Mouse (Mus musculus) midbrain, embryonic 11.5 days (tissue): ENCODE data around the gene Dnase2b. TPM values are rescaled to one million over a fixed set of nuclear protein-coding genes. Genes with fewer than 3 reads are reported as not detected.

Experiments
- ATAC-seq: fragments of 200-750 bp; cut with Nextera tagmentation; 2 replicates; pipeline ENCODE4 v1.8.0; 2017; ENCODE audit warnings: moderate TSS enrichment, moderate library complexity; ENCODE audit not compliant: low FRiP score
- DNase-seq: peaks from one replicate; pipeline ENCODE4 v3.0.0; 2015; ENCODE audit warnings: low spot score; ENCODE audit errors: missing footprints
- H3K27ac ChIP-seq: fragments of 300-500 bp; sonication (generic); 2 replicates; pipeline ENCODE4 v1.5.1; 2014; ENCODE audit warnings: low read depth, low read length
- H3K27me3 ChIP-seq: fragments of 300-500 bp; sonication (generic); 2 replicates; pipeline ENCODE4 v1.6.1; 2014; ENCODE audit warnings: mild to moderate bottlenecking, low read length, moderate library complexity, mixed read lengths; ENCODE audit not compliant: control insufficient read depth, insufficient read depth
- H3K36me3 ChIP-seq: fragments of 300-500 bp; sonication (generic); 2 replicates; pipeline ENCODE4 v1.6.1; 2014; ENCODE audit warnings: mild to moderate bottlenecking, low read length, moderate library complexity, mixed read lengths; ENCODE audit not compliant: control insufficient read depth, insufficient read depth
- H3K4me1 ChIP-seq: fragments of 300-500 bp; sonication (generic); 2 replicates; pipeline ENCODE4 v1.6.1; 2014; ENCODE audit warnings: low read length; ENCODE audit not compliant: control insufficient read depth, insufficient read depth
- H3K4me2 ChIP-seq: fragments of 300-500 bp; sonication (generic); 2 replicates; pipeline ENCODE4 v1.6.1; 2014; ENCODE audit warnings: mild to moderate bottlenecking, moderate library complexity
- H3K4me3 ChIP-seq: fragments of 300-500 bp; sonication (generic); 2 replicates; pipeline ENCODE4 v1.5.1; 2014; ENCODE audit warnings: low read depth, low read length
- H3K9ac ChIP-seq: fragments of 300-500 bp; sonication (generic); 2 replicates; pipeline ENCODE4 v1.6.1; 2014; ENCODE audit warnings: low read length
- H3K9me3 ChIP-seq: fragments of 300-500 bp; sonication (generic); 2 replicates; pipeline ENCODE4 v1.6.1; 2016; ENCODE audit warnings: low read length; ENCODE audit not compliant: control insufficient read depth
- WGBS: fragments of 180-500 bp; shearing (Covaris S2); extraction: QIAGEN DNeasy Blood & Tissue Kit; methylation state at CpG from one replicate; pipeline ENCODE4 v1.1.7; 2014; 5-methylcytosine and 5-hydroxymethylcytosine counted together
- polyA plus RNA-seq: library from polyadenylated mRNA; unstranded; fragments of >200 nt; fragmentation: Nextera tagmentation; extraction: Ambion mirVana; gene quantifications from 2 replicates; pipeline ENCODE4 v1.2.1, GENCODE M21; 2014

Gene Dnase2b
- polyA plus RNA-seq, 1 experiment from 2014 or later = not detected

GRCm38 (mm10) chr3:146602531-146602930 is 12.9 kb downstream of the Dnase2b start:
- ATAC-seq (no peak), DNase-seq (no peak)
- H3K27me3 ChIP-seq = no peaks in the 10 kb centered on the region
- 92% methylated on average over 3 of the region's 3 CpGs for WGBS
- no peaks in the 10 kb centered on the region for H3K9me3 ChIP-seq
- no peaks in the 10 kb centered on the region for H3K4me1 ChIP-seq
- no peaks in the 10 kb centered on the region for H3K36me3 ChIP-seq
- no peak overlapping the region for H3K9ac ChIP-seq
- no peak overlapping the region for H3K27ac ChIP-seq
- no peak overlapping the region for H3K4me3 ChIP-seq
- H3K4me2 ChIP-seq = no peak overlapping the region

GRCm38 (mm10) chr3:146601205-146601604 is 14.2 kb downstream of the Dnase2b start:
- H3K4me1 ChIP-seq = no peaks in the 10 kb centered on the region
- H3K4me3 ChIP-seq = no peak overlapping the region
- no peak overlapping the region for H3K4me2 ChIP-seq
- H3K36me3 ChIP-seq = no peaks in the 10 kb centered on the region
- ATAC-seq (no peak), DNase-seq (no peak)
- no peak overlapping the region for H3K27ac ChIP-seq
- 93% methylated on average over 2 of the region's 2 CpGs for WGBS
- H3K9ac ChIP-seq = no peak overlapping the region
- no peaks in the 10 kb centered on the region for H3K9me3 ChIP-seq
- no peaks in the 10 kb centered on the region for H3K27me3 ChIP-seq

- Histone ChIP-seq H3K4me2 (no peak overlapping the region), H3K27me3 (no peaks in the 10 kb centered on the region), H3K27ac (no peak overlapping the region), H3K36me3 (no peaks in the 10 kb centered on the region), H3K9me3 (no peaks in the 10 kb centered on the region), H3K4me3 (no peak overlapping the region), H3K4me1 (no peaks in the 10 kb centered on the region), H3K9ac (no peak overlapping the region)
- DNase-seq (no peak), ATAC-seq (no peak)
- 93% methylated on average over 6 of the region's 6 CpGs for WGBS
Measured at GRCm38 (mm10) chr3:146599198-146599900, 16.0 kb downstream of the Dnase2b start.

- 89% methylated on average over 6 of the region's 6 CpGs for WGBS
- ATAC-seq = no peak
- H3K4me1 ChIP-seq = no peaks in the 10 kb centered on the region
- no peak overlapping the region for H3K4me2 ChIP-seq
- H3K27ac ChIP-seq = no peak overlapping the region
- H3K9me3 ChIP-seq = no peaks in the 10 kb centered on the region
- H3K27me3 ChIP-seq = no peaks in the 10 kb centered on the region
- no peak for DNase-seq
- H3K4me3 ChIP-seq = no peak overlapping the region
- H3K9ac ChIP-seq = no peak overlapping the region
- no peaks in the 10 kb centered on the region for H3K36me3 ChIP-seq
Measured at GRCm38 (mm10) chr3:146598411-146598810, 17.0 kb downstream of the Dnase2b start.

DNA sequence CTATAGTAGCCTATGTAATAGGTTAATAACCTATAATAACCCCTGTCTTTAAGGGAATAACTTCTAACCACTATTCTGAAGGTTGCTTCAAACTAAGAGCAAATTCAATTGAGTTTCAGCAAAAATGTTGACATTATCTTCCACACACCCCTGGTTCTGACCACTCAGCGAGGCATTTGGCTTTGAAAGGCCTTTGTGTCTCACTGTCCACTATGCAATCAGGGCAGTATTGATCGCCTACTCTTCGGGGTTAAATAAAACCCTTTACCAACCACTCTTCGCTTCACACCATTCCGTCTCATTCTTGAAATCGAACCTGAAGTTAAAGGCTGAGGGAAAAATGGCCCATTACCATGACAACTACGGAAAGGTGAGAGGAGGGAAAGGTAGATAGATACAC is 18.5 kb downstream of the Dnase2b start:
- Histone ChIP-seq H3K9me3 (no peaks in the 10 kb centered on the region), H3K9ac (no peak overlapping the region), H3K27me3 (no peaks in the 10 kb centered on the region), H3K4me3 (no peak overlapping the region), H3K4me2 (no peak overlapping the region), H3K4me1 (no peaks in the 10 kb centered on the region), H3K27ac (no peak overlapping the region), H3K36me3 (no peaks in the 10 kb centered on the region)
- no peak for ATAC-seq
- DNase-seq = no peak
- 91% methylated on average over 7 of the region's 7 CpGs for WGBS

DNA sequence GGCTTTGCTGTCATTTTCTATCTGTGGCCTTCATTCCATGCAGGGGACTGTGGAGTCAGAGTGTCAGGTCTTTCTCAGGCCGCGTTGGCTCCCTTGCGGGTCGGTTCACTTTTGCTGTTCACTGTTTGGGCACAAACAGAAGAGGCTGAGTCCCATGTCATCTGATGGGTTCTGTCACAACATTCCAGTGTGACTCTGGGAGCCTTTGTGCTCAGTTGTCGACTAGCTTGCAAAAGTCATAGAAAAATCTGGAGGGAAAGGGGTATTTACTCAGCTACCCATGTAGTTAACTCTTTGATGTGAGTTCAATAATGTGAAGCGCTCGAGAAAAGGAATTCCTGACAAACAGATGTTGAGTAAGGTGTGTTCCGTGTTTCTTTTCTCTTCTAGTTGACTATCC is 19.0 kb downstream of the Dnase2b start:
- Histone ChIP-seq H3K4me1 (no peaks in the 10 kb centered on the region), H3K4me2 (no peak overlapping the region), H3K4me3 (no peak overlapping the region), H3K27ac (no peak overlapping the region), H3K27me3 (no peaks in the 10 kb centered on the region), H3K9ac (no peak overlapping the region), H3K9me3 (no peaks in the 10 kb centered on the region), H3K36me3 (no peaks in the 10 kb centered on the region)
- ATAC-seq (no peak), DNase-seq (no peak)
- WGBS = 90% methylated on average over 8 of the region's 8 CpGs

- no peak for DNase-seq
- Histone ChIP-seq H3K4me2 (no peak overlapping the region), H3K9me3 (no peaks in the 10 kb centered on the region), H3K9ac (no peak overlapping the region), H3K4me1 (no peaks in the 10 kb centered on the region), H3K36me3 (no peaks in the 10 kb centered on the region), H3K27me3 (no peaks in the 10 kb centered on the region), H3K4me3 (no peak overlapping the region), H3K27ac (no peak overlapping the region)
- 91% methylated on average over 6 of the region's 6 CpGs for WGBS
- ATAC-seq = no peak
Measured at GRCm38 (mm10) chr3:146595440-146595839, 20.0 kb downstream of the Dnase2b start.

DNA sequence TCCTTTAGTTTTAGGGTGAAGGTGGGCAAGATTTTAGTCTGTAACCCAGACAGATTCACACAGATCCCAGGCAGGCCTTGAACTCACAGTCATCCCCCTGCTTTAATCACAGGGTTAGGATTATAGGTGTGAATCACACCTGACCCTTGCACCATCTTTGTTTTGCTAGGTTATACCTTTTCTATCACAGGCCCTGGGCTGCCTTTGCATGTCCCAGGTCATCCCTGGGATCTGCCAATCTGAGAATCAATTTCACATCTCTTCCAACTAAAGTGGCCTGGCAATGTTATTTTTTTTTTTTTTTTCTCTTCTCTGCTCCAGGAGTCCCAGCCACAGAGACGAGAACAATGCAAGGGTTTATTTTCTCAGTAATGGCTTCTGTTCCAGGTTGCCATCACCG is 23.8 kb downstream of the Dnase2b start:
- Histone ChIP-seq H3K36me3 (no peaks in the 10 kb centered on the region), H3K9ac (no peak overlapping the region), H3K4me1 (no peaks in the 10 kb centered on the region), H3K9me3 (no peaks in the 10 kb centered on the region), H3K4me3 (no peak overlapping the region), H3K4me2 (no peak overlapping the region), H3K27ac (no peak overlapping the region), H3K27me3 (no peaks in the 10 kb centered on the region)
- 68% methylated on average over 2 of the region's 2 CpGs for WGBS
- ATAC-seq (no peak), DNase-seq (no peak)

GRCm38 (mm10) chr3:146591159-146591558 is 24.2 kb downstream of the Dnase2b start:
- Histone ChIP-seq H3K4me3 (no peak overlapping the region), H3K4me1 (no peaks in the 10 kb centered on the region), H3K9ac (no peak overlapping the region), H3K27ac (no peak overlapping the region), H3K9me3 (no peaks in the 10 kb centered on the region), H3K36me3 (no peaks in the 10 kb centered on the region), H3K4me2 (no peak overlapping the region), H3K27me3 (no peaks in the 10 kb centered on the region)
- ATAC-seq = no peak
- DNase-seq = no peak
- WGBS = 77% methylated on average over 7 of the region's 7 CpGs
